Mouse (Mus musculus) cortical plate, adult 2 months (tissue): ENCODE measurements around the gene Grk4.

Experiments
- CTCF ChIP-seq: fragments of 200-500 bp; IDR thresholded peaks from 2 replicates; pipeline ENCODE4 v1.5.1; 2011; ENCODE audit warnings: mild to moderate bottlenecking, control low read depth, low read length; ENCODE audit not compliant: insufficient read depth; ENCODE audit errors: extremely low read depth
- POLR2A ChIP-seq: fragments of 200-500 bp; IDR thresholded peaks from 2 replicates; pipeline ENCODE4 v1.6.1; 2011; ENCODE audit warnings: mild to moderate bottlenecking, low read length, control low read depth; ENCODE audit not compliant: insufficient read depth; ENCODE audit errors: extremely low read depth

GRCm38 (mm10) chr5:34758762-34759161, 98.6 kb downstream of the Grk4 start:
- TF ChIP-seq POLR2A (no peak), CTCF (no peak)
